Mouse (Mus musculus): ENCODE data around the gene Slc29a1.

The Slc29a1 gene

DNA sequence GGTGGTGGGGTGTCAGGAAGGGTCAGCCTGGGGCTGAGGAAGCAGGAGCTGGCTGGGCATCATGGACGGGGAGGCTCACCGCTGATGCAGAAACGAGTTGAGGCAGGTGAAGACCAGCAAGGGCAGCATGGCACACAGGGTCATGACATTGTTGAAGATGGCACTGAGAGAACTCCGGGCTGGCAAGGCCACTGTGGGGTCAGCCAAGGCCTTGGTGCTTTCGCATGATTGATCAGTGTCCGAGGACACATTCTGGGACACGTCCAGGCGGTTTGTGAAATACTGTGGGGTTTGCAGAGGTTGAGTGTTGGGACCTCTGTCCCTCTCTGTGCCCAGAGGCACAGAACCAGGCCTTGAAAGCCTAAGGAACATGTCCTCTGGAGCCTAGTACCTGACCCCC is 9.6 kb downstream of the Slc29a1 start:
- no peak for DNase-seq (ENCODE audit: low spot score in 2 of 2)

GRCm38 (mm10) chr17:45589236-45589635 is 10.2 kb downstream of the Slc29a1 start:
- no peak for DNase-seq (ENCODE audit: low spot score in 2 of 2)

DNA sequence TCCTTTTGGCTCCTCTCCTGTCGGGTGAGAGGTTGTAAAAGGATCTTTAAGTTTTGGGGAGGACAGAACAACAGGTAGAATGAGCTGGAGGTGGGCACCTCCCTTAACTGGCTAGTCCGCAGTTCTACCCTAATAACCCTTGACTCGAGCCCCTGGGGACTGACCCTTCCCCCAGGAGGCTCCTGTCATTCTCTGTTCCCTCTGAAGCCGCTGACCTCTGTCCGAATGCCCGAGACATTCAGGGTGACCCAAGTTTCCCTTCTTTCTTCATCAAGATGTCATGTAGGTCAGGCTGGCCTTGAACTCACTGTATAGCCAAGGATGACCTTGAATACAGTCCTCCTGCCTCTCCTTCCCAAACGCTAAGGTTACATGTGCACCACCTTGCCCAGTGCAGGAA is 11.0 kb downstream of the Slc29a1 start:
- DNase-seq (ENCODE audit: low spot score in 2 of 2) = no peak

DNA sequence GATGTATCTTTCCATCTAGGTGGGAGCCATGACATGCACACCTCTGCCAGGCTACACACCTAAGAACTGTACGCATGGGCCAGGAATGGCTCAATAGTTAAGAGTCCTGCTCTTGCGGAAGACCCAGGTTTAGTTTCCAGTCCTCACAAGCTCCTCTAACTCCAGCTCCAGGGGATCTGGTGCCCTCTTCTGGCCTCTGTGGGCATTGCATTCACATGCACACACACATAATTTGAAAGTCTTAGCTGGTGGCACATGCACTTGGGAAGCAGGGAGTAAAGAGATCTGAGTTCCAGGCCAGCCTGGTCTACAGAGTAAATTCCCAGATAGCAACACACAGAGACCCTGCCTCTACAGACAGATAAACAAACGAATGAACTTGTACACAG is 13.0 kb downstream of the Slc29a1 start:
- DNase-seq (ENCODE audit: low spot score in 2 of 2) = no peak

GRCm38 (mm10) chr17:45585725-45586448 is 13.5 kb downstream of the Slc29a1 start:
- DNase-seq (ENCODE audit: low spot score in 2 of 2) = no peak

DNA sequence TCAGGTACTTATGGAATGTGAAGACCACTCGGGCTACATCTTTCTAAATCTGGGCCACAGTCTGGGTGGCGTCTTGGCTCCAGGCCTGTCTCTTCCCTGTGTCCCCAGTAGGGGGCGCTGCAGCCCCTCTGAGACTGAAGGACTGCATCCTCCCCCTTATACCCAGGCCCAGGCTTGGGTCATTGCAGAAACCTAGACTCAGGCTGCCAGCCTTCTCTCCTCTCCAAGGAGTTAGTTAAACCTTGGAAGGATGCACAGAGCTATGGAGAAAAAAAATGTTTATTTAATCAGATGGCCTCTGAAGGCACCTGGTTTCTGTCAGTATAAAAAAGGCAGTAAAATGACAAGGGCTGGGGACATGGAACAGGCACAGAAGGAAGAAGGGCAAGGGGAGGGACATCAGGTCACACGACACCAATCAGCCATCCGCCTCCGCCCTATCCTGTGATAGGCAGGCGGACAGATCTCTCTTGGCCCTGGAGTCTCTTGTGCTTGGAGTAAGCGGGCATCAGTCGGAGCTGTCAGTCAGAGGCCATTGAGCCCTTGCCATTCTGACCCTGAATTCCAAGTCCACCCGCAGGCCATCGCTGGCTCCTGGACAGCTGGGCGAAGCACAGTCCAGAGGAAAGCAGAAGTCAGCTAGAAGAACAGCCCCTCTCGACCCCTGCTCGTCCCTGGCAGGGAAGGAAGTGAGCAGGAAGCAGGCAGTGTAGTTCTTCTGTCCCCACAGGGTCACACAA is 14.3 kb downstream of the Slc29a1 start:
- DNase-seq (ENCODE audit: low spot score in 2 of 2) = peak; percentile 85 to 86

GRCm38 (mm10) chr17:45584096-45584896 is 15.1 kb downstream of the Slc29a1 start:
- peak; percentile 94 for DNase-seq (ENCODE audit: low spot score in 2 of 2)

DNA sequence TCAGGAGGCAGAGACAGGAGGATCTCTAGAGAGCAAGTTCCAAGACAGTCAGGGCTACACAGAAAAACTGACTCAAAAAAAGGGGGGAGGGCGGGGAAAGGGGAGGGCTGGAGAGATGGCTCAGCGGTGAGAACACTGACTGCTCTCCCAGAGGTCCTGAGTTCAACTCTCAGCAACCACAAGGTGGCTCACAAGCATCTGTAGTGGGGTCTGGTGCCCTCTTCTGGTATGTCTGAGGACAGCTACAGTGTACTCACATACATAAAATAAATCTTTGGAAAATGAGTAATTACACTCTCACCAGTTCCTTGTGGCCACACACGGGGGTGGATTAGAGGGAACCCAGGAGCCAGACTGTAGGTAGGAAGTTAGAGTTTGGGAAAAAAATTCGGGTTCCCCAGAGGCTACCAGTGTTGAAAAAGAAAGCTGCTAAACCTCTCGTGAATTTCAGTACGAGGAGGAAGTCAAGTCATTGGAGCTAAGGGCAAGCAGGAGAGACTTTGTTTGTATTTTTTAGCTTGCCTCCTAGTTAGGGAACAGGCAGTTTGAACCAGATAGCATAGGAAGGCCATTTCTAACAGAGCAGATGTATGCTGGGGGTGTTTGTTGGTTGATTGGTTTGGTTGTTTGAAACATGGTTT is 16.6 kb downstream of the Slc29a1 start:
- DNase-seq (ENCODE audit: low spot score in 2 of 2) = no peak

GRCm38 (mm10) chr17:45582188-45582587 is 17.2 kb downstream of the Slc29a1 start:
- no peak for DNase-seq (ENCODE audit: low spot score in 2 of 2)

GRCm38 (mm10) chr17:45581567-45581983 is 17.8 kb downstream of the Slc29a1 start:
- DNase-seq (ENCODE audit: low spot score in 2 of 2) = peak; percentile 51 to 79

DNA sequence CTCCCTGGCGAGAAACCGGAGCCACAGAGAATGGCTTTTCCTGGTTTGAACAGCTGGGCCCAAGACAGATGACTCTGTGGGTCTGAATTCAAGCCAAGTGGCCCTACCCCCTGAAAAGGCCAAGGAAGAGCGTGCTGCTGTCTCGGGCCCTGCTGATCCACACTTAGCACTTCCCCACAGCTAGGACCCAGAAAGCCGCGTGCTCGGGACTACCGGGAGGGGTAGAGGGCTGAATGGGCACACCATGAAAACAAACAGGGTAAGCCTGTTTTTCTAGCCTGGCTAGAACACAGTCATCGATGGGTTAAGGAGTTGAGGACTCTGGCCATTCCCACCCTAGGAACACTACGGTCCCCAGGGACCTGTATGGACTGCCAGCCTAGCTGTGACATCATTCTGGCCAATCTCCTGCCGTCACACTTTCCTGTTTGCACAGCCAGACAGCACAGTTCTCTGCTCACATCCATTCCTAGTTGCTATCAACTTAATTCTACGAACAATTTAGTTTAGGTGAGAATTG is 18.4 kb downstream of the Slc29a1 start:
- peak in 1 of 2 experiments; percentile 61 for DNase-seq (ENCODE audit: low spot score in 2 of 2)

GRCm38 (mm10) chr17:45579554-45579953 is 19.9 kb downstream of the Slc29a1 start:
- no peak for DNase-seq (ENCODE audit: low spot score in 2 of 2)

DNA sequence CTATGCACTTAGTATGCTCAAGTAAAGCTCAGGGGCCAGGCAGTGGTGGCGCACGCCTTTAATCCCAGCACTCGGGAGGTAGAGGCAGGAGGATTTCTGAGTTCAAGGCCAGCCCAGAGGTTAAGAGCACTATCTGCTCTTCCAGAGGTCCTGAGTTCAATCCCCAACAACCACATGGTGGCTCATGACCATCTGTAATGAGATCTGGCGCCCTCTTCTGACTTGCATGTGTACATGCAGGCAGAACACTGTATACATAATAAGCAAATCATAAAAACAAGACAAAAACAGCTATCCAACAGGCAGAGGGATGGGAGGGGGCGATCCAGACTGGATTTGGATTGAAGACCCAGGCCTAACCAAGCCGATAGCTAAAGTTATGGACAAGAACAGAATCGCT is 20.6 kb downstream of the Slc29a1 start:
- no peak for DNase-seq (ENCODE audit: low spot score in 2 of 2)

- no peak for DNase-seq (ENCODE audit: low spot score in 2 of 2)
Observed at GRCm38 (mm10) chr17:45578242-45578641, 21.2 kb downstream of the Slc29a1 start.

DNA sequence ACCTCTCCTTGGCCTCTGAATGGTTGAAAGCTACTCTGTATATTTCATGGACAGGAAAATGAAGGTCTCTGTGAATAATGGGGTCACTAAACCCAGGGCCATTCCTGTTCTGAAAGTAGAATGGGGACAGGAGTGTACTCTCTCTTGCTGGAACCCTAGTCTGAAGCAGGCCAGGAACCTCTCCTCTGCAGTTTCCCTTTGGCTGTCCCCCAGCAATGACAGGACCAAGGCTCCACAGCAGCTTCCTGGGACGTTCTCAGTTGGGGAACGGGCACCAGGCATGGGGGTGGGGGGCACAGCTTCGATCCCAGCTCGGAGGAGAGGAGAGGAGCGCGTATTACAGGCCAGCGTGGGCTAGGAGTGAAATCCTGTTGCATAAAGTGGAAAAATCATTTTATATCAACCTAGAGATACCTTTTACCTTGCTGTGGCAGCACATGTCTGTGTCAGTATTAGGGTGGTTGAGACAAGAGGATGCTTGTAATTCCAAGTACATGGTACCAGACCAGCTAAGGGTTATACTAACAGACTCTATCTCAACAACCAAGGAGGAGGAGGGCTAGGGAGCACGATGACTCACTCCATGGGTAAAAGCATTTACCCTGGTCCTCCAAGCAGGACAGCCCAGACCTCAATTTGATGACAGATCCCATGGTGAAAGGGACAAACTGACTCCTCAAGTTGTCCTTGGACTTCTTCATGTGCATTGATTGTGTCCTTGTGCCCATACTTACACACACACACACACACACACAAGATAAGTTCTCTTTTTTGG is 24.1 kb downstream of the Slc29a1 start:
- DNase-seq (ENCODE audit: low spot score in 2 of 2) = no peak

DNA sequence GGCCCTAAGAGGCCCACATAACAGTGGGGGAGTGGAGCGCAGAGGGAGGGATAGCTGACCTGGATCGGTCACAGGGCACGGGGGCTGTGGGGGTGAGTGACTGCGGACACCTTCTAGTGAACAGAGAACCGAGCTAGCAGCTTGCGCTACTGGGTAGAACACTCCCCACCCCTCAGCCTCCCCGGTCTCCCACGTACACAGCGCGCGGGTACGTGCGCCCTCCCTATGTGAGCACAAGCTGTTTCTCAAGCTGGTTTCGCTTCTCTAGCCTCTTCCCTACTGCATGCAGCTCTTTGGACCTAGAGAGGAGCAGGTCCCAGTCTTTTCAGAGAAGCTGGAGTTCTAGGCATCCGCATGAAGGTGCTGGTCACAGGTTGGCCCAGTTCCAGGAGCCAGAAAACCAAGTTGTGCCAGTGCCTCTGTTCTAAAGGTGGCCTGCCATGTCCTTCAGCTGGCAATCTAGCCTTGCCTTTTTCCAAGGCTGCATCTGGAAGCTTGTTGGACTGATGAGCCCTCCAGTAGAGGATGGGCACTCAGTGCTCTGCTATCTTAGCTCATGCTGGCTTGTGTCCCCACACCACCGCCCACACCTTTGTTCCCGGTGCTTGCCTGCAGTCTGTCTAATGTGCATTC is 25.2 kb downstream of the Slc29a1 start:
- peak; percentile 74 to 77 for DNase-seq (ENCODE audit: low spot score in 2 of 2)

GRCm38 (mm10) chr17:45573780-45574123 is 25.7 kb downstream of the Slc29a1 start:
- peak; percentile 91 to 96 for DNase-seq (ENCODE audit: low spot score in 2 of 2)

DNA sequence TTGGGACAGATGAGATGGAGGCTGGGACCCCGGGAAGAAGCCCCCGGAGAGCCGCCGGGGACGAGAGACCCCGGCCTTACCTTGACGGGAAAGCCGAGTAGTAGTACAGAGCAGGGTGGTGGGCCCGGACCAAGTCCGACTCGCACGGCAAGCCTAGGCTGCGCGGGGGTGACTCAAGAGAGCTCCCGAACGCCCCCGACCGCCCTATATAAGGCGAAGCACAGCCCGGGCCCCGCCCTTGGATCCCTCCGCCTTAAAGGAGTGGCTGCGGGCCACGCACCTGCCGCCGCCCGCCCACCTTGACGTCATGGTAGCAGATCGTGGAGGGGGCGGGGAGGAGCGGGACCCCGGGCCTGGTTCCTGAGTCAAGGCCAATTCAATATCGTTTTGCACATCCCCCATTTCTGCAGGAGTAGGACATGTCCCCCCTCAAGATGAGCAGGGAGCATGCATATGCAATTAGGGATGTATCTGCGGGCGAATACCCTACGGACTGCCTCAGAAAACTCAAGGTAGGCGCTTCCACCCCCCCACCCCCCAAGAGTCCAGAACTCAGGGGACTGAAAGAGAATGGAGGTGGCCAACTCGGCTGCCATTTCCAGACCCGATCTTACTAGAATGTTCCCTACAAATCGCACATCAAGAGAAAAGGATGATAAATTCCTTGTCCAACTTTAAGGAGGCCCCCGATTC is 26.2 kb downstream of the Slc29a1 start, which contains the start of gene Hsp90ab1:
TSS of gene Hsp90ab1 (minus strand) at position 185 of the 693 bp plus-strand sequence.
- DNase-seq (ENCODE audit: low spot score in 2 of 2) = peak; percentile 98

Measured in heart, adult 9 months (tissue).